Mouse (Mus musculus): ENCODE results near the gene Baz1b.
"Not testable (repeated sequence)": the region's sequence is repeated elsewhere in the genome, so short reads cannot be mapped to it uniquely, and the experiment has no call there.

Baz1b gene

DNA sequence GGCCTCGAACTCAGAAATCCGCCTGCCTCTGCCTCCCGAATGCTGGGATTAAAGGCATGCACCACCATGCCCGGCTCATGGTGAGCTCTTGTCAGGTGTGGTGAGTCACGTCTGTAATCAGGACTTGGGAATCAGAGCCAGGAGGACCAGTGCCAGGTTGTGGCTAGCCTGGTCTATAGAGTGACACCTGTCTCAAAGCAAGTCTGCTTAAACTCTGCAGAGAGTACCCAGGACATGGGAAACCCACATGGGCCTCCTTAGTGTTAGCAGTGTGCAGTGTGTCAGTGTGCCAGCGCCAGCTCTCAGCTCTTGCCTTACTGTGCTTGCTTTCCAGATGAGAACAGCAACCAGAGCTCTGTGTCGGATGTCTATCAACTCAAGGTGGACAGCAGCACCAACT, 7.4 kb upstream of the Baz1b start:
- DNase-seq (ENCODE audit: low spot score in 2 of 2): no peak

DNA sequence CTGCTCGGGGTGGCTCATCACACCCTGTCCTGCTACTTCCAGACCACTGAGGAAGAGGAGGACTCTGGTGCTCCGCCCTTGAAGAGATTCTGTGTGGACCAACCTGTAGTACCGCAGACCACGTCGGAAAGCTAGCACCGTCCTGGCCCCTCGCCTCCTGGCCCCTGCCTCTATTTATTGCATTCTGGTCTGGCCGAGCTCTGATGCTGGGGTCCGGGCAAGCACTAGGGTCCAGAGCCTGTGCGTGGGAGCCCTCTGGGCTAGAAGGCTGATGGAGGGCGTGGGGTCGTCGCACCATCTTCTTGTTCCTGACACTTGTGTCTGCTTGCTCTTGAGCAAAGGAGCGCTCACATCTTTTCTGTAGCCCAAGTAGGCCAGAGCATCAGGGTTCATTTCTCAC, 6.3 kb upstream of the Baz1b start:
- DNase-seq (ENCODE audit: low spot score in 2 of 2): no peak

DNA sequence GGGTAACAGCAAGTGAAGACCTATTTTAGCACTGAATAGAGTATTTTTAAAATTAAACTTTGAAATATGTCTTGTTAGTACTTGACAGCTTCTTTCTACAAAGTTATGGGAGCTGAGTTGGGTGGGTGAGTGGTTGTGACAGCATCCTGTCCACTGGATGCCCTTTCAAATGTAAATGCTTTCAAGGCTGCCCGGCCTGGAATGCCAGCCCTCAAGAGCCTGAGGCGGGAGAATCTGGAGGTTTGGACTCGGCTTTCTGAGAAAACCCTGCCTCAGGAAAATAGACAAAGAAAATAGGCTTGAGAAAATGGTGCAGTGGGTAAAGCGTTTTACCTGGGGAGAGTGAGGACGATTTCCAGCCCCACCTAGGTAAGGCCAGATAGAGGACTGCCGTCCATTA, 5.3 kb upstream of the Baz1b start:
- DNase-seq (ENCODE audit: low spot score in 2 of 2): no peak

DNA sequence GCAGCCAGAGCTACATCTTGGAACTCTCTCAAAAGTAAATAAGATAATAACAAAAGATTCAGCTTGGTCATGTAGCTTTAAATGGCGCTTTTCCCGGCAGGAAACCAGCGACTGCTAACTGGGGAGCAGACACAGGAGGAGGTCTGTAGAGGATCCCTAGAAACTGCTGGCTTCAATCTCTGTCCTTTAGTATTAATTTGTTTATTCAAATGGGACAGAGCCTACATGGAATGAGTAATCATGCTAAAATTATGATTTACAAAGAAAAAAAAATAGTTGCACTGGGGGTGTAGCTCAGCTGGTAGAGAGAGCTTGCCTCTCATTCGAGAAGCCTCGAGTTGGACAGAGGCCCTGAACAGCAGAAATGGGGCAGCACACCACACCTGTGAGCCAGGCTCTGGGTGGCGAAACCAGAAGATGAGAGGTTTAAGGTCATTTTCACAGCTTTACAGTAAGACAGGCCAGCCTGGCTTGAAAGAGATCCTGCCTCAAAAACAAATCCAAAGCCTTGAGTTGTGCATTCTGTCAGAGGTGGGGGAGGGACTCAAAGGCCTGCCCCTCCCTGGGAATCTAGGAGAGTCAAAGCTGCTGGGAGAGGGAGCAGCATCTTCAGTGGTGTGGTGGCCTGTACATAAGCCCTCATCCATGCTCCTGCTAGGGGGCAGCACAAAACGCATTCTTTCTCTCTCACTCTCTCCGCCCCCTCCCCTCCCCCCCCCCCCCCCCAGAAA, 3.8 kb upstream of the Baz1b start:
- no peak for DNase-seq (ENCODE audit: low spot score in 2 of 2)

DNA sequence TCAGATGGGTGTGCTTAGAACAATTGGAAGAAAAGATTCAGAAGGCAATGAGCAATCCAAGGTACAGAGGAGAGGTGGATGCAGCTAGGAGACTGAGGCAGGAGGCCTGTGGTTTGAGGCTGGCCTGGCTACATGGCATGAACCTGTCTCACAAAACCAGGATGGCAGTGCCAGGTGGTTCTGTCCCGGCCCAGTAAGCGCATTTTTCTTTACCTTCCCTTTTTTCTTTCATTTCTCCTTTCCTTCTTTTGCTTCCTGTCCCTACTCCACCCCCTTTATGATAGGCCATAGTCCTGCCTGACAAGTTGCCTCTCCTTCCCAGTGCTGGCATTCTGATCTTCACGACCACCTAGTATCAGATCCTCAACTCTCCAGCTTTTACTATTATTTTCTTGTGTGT, 2.0 kb upstream of the Baz1b start:
- no peak for DNase-seq (ENCODE audit: low spot score in 2 of 2)

DNA sequence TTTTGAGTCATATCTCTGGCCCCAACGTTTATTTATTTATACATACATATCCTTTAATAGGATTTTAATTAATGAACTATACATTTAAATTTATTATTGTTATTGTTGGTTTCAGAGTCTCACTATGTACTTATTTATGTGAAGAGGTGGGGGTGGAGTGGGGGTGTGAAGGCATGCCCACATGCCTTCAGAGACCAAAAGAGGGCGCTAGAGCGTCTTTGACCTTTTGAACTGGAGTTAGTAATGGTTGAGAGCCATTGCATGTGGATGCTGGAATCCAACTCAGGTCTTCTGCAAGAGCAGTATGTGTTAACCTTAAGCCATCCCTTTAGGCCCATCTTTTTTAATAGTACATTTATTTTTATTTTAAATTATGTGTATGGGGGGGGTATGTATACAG, 1.5 kb upstream of the Baz1b start:
- DNase-seq (ENCODE audit: low spot score in 2 of 2): peak in 1 of 2 experiments; percentile 44

DNA sequence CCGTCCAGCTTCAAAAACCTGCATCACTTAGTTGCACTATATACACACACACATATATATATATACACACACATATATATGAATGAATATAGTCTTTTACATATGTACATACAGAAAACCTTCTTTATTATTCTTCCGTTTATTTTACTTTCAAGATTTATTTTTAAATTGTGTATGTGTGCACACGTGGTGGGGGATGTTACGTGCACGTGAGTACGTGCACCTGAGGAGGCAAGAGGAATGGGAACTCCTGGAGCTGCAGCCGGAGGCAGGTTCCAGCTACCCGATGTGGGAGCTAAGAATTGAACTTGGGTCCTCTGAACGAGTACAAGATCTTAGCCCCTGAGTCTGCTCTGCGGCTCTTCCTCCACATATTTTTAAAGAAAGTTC, 838 bp upstream of the Baz1b start:
- no peak for DNase-seq (ENCODE audit: low spot score in 2 of 2)

DNA sequence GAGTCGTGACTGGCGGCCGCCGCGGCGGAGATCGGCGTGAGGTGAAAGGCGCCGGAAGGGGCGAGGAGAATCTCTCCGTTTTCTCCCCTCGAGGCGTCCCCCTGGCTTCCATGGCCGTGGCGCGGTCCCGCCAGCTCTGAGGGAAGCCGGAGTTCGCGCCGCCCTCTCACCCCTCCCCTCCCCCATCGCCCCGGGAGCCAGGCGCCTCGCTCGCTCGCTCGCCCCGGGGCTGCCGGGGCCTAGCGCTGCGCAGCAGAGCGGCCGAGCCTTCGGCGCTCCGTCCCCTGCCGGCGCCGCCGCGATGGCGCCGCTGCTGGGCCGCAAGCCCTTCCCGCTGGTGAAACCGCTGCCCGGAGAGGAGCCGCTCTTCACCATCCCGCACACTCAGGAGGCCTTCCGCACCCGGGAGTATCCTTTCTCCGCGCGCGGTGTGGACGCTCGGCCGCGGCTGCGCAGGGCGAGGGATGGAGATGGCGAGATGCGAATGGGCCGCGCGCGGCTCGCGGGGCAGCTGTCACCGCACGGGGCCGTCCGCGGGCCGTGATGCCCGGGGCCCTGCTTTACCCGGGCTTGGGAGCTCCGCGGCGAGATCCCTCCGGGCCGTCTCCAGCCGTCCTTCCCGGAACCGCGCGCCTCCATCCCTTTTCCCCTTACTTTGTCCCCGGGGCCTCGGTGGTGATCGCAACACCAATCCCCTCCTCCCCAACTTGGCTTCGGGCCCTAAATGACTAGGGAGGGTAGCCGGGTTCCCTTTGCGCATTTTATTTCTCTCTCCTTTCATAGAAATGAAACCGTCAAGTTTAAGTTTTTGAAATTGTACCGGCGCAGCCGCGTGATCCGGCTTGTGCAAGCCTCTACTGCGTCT, 517 bp downstream of the Baz1b start:
- DNase-seq (ENCODE audit: low spot score in 2 of 2): peak; percentile 16 to 79

DNA sequence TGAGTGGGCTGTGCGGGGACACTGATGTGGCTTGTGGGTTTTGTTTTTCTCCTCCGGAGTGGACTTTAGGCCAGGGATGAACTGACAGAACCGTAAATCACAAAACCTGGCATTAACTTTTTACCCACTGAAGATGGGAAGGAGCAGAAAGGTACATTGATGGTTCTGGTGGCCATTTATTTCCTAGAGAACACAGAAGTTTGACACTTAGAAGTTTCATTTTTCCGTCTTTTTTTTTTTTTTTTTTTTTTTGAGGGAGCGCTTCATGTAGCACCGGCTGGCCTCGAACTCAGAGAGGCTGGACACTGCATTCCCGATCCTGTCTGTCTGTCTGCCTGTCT, 1.1 kb downstream of the Baz1b start:
- DNase-seq (ENCODE audit: low spot score in 2 of 2): no peak

DNA sequence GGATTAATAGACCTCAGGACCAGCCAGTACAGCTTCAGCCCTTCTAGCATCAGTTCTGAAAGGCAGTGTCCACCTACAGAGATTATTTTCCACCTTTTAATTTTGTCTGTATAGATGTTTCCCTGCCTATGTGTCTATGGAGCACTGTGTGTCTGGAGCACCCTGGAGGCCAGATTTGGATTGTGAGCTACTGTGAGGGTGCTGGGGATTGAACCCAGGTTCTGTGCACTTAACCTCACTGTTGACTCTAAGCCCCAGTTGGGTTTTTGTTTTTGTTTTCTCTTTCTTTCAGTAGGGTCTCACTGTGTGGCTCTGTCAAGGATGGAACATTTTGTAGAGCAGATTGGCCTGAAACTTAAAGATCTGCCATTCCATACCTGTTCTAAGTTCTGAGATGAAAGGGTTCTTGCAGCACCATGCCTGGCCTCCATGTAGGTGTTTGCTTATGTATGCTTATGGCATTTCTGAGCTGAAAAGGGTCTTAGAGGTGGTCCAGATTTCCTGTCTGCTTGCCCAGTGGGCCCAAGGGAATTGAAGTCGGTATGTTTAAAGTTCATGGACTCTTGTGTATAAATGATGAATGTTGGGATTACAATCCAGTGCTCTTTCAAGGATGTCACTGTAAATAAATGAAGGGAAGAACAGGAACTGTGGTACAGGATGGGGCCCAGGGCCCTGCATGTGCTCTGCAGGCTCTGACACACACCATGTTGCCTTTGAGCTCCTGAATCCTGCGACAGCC, 2.4 kb downstream of the Baz1b start:
- no peak for DNase-seq (ENCODE audit: low spot score in 2 of 2)

DNA sequence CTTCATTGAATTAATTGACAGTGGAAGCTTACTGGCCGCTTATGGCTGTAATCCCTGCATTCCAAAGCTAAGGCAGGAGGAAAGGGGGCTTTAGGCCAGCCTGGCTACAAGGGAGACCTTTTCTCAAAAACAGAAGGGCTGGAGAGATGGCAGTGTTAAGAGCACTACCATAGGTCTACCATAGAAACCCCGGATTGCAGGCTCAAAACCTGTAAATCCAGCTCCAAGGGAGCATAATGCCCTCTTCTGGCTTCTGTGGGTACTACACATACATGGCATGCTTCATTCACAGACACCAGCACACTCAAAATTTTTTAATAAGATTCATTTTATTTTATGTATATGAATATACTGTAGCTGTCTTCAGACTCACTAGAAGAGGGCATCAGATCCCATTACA, 4.6 kb downstream of the Baz1b start:
- DNase-seq (ENCODE audit: low spot score in 2 of 2): peak; percentile 33 to 79

DNA sequence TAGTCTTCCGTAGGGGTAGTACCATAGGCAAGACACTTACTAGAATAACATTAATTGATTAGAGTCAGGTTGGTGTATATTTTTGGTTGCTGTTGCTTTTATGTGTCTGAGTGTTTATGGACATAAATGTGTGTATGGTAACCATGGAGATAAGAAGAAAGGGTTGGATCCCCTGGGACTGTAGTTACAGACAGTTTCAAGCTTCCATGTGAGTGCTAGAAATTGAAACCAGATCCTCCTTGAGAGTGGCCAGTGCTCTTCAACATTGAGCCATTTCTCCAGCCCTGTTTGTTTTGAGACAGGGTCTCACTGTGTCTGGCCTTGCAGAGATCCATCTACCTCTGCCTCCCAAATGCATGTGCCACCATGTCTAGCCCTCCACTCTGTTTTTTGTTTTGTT, 5.4 kb downstream of the Baz1b start:
- no peak for DNase-seq (ENCODE audit: low spot score in 2 of 2)

DNA sequence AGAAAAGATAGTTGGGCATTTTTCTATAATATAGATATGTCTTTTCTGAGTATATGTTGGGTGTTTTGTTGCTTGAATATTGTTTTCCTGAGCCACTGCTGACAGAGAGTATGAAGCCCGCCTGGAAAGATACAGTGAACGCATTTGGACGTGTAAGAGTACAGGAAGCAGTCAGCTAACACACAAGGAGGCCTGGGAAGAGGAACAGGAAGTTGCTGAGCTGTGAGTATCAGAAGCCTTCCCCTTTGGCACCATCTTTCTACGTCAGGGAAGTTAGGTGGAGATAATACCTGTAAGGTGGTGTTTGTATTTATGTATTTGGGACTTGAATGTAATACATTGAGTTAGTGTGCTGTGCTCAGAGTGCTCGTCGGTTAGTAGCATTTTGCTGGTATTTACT, 9.3 kb downstream of the Baz1b start:
- no peak for DNase-seq (ENCODE audit: low spot score in 2 of 2)

DNA sequence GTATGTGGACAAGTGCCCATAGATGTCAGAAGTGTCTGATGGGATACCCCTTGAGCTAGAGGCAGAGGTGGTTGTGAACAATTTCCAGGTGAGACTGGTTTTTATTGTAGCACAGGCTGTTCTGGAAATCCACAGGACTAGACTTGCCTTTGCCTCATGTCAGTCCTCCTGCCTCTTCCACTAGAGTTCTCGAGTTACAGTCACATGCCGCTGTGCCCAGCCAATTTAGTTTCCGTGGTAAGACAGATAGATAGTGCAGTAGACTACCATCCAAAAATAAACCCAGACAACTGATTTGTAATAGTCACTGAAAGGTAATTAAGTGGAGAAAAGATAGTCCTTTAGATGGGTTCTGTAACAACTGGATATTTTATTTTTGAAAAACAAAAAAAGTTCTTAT, 15.7 kb downstream of the Baz1b start:
- DNase-seq (ENCODE audit: low spot score in 2 of 2): no peak

DNA sequence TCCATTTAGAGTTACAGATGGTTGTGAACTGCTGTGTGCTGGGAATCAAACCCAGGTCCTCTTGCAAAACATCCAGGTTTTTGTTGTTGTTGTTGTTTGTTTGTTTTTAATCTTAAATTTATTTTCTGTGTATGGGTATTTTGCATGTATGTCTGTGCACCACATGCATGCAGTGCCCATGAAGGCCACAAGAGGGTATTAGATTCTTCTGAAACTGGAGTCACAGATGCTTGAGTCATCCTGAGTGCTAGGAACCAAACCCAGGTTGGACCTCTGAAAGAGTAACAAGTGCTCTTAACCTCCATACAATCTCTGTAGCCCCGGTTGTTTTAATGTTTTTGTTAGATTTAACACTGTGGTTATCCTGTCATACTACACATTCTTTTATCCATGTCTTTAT, 21.1 kb downstream of the Baz1b start:
- DNase-seq (ENCODE audit: low spot score in 2 of 2): no peak

DNA sequence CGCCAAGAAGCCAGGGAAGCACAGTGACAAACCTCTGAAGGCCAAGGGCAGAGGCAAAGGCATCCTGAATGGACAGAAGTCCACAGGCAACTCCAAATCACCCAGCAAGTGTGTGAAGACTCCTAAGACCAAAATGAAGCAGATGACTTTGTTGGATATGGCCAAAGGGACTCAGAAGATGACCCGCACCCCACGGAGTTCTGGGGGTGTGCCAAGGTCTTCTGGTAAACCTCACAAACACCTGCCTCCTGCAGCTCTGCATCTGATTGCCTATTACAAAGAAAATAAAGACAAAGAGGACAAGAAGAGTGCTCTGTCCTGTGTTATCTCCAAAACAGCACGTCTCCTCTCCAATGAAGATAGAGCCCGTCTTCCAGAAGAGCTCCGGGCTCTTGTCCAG, 29.8 kb downstream of the Baz1b start:
- DNase-seq (ENCODE audit: low spot score in 2 of 2): no peak

DNA sequence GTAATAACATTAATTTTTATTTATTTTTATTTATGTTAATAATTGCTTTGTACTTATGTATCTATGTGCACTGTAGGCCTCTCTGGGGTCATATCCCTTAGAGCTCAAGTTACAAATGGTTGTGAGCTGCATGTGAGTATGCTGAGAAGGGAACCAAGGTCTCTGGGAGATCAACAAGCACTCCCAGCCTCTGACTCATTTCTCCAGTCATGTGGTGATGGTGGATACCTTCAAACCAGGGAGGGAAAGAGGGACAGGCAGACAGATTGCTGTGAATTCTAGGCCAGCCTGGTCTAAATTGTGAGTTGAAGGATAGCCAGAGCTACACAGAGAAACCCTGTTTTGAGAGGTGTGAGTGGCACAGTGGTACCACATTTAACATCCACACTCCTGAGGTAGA, 33.9 kb downstream of the Baz1b start:
- DNase-seq (ENCODE audit: low spot score in 2 of 2): no peak

DNA sequence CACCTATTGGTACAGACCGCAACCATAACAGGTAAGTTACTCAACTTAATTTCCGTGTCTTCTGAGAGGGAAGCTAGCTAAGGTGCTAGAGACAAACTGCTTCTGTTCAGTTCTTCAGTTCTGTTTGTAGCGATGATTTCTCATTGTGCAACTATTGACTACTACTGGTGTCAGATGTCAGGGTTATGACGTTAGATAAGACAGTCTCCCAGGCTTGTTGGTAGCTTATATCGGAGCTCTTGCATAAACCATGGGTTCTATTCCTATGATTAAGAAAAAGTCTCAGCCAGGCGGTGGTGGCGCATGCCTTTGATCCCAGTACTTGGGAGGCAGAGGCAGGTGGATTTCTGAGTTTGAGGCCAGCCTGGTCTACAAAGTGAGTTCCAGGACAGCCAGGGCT, 35.0 kb downstream of the Baz1b start:
- DNase-seq (ENCODE audit: low spot score in 2 of 2): no peak

DNA sequence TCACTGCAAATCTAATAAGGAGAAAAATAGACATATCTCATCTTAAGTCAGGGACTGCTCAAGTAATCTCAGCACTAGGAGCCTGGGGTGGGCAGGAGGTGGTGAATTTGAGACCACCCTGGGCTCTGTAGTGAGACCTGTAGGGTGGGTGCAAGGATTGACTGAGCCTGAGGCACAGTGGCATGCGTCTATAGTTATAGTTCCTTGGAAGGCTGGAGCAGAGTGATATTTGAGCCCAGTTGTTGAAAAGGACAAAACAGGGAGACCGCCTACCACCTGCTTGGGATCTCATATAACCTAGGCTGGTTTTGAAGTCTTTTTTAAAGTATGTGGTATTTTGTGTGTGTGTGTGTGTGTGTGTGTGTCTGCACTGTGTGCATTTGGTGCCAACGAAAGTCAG, 37.1 kb downstream of the Baz1b start:
- no peak for DNase-seq (ENCODE audit: low spot score in 2 of 2)

DNA sequence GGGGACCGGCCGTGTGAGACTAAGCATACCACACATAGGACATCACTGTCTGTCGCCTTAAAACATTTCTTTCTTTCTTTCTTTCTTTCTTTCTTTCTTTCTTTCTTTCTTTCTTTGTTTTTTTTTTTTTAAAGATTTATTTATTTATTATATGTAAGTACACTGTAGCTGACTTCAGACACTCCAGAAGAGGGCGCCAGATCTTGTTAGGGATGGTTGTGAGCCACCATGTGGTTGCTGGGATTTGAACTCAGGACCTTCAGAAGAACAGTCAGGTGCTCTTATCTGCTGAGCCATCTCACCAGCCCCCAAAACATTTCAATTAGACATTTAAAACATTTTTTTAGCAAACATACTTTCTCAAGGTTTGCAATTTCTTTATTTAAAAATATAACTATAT, 38.8 kb downstream of the Baz1b start:
- not testable (repeated sequence) for DNase-seq (ENCODE audit: low spot score in 2 of 2)

DNA sequence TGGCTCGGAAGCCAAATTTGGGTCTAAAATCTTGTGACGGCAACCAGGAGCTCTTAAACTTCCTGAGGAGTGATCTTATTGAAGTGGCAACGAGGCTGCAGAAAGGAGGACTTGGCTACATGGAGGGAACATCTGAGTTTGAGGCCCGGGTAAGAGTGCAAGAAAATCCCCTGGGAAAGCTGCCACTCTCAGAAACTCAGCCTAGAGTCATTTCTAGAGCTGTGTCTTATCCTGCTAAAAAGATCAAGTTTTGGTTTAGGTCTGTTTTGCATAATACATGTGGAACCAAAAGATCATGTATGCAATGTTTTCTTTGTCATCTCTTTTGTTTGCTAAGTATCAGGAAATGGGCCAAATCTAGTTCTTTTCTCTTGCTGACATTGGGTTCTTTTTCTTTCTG, 43.1 kb downstream of the Baz1b start:
- no peak for DNase-seq (ENCODE audit: low spot score in 2 of 2)

DNA sequence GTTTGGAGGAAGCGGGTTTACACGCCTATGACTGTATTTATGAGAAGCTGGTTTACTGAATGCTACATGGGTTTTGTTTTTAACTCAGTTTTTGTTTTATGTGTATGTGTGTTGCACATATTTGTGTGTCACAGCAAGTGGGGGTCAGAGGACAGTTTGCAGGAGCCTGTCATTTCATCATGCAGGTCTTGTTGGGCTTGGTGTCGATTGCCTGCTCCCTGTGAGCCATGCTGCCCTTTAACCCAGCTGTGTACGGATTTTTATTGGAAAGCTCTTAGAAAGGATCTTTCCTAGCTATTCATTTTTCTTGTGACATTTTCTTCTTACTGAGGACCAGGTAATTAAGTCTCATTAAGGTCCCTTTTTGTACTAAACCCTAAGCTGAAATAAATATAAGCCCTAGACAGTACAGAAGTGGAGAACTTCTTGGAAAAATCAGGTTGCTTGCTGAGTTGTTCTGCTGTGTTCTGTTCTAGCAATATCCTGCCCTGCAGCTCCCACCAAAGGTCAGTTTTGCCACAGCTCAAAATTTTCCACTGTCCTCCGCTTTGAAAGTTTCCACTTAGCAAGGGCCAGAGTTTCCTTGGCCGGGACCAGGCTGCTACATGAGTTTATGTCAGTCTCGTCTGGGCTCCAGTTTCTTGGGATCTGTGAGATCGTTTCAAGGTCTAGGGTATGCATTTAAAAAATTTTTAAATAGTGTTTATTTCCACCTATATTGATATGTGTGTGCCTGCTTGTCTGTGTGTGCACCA, 46.3 kb downstream of the Baz1b start:
- no peak for DNase-seq (ENCODE audit: low spot score in 2 of 2)
